Mouse (Mus musculus) hindbrain, embryonic 11.5 days (tissue): Measurements from ENCODE around the gene Scml4. TPM values are rescaled to one million over a fixed set of nuclear protein-coding genes. Genes with fewer than 3 reads are reported as not detected.

Experiments
- ATAC-seq: fragments of 200-750 bp; cut with Nextera tagmentation; 2 replicates; pipeline ENCODE4 v1.8.0; 2017; ENCODE audit warnings: mild to moderate bottlenecking, moderate TSS enrichment, moderate library complexity; ENCODE audit not compliant: low FRiP score
- DNase-seq: peaks from one replicate; pipeline ENCODE4 v3.0.0-alpha.2; 2015; ENCODE audit warnings: low spot score
- H3K27ac ChIP-seq: fragments of 300-500 bp; sonication (generic); 2 replicates; pipeline ENCODE4 v1.5.1; 2014; ENCODE audit warnings: mild to moderate bottlenecking, low read depth, low read length
- H3K27me3 ChIP-seq: fragments of 300-500 bp; sonication (generic); 2 replicates; pipeline ENCODE4 v1.6.1; 2014; ENCODE audit warnings: mild to moderate bottlenecking, low read length, moderate library complexity, mixed read lengths; ENCODE audit not compliant: control insufficient read depth, insufficient read depth
- H3K36me3 ChIP-seq: fragments of 300-500 bp; sonication (generic); 2 replicates; pipeline ENCODE4 v1.6.1; 2014; ENCODE audit warnings: mild to moderate bottlenecking, low read length, moderate library complexity, mixed read lengths; ENCODE audit not compliant: control insufficient read depth, insufficient read depth
- H3K4me1 ChIP-seq: fragments of 300-500 bp; sonication (generic); replicated peaks from 2 replicates; pipeline ENCODE4 v1.6.1; 2014; ENCODE audit warnings: low read length, mixed read lengths; ENCODE audit not compliant: control insufficient read depth, insufficient read depth
- H3K4me2 ChIP-seq: fragments of 300-500 bp; sonication (generic); replicated peaks from 2 replicates; pipeline ENCODE4 v1.6.1; 2014; ENCODE audit warnings: mild to moderate bottlenecking, low read depth, low read length
- H3K4me3 ChIP-seq: fragments of 300-500 bp; sonication (generic); 2 replicates; pipeline ENCODE4 v1.5.1; 2014; ENCODE audit warnings: low read depth, low read length
- H3K9ac ChIP-seq: fragments of 300-500 bp; sonication (generic); 2 replicates; pipeline ENCODE4 v1.6.1; 2014; ENCODE audit warnings: low read depth, low read length
- H3K9me3 ChIP-seq: fragments of 300-500 bp; sonication (generic); 2 replicates; pipeline ENCODE4 v1.6.1; 2016; ENCODE audit warnings: low read length; ENCODE audit not compliant: control insufficient read depth
- WGBS: fragments of 180-500 bp; shearing (Covaris S2); extraction: QIAGEN DNeasy Blood & Tissue Kit; methylation state at CpG from one replicate; pipeline ENCODE4 v1.1.7; 2014; 5-methylcytosine and 5-hydroxymethylcytosine counted together
- polyA plus RNA-seq: library from polyadenylated mRNA; unstranded; fragments of >200 nt; fragmentation: Nextera tagmentation; extraction: Ambion mirVana; gene quantifications from 2 replicates; pipeline ENCODE4 v1.2.1, GENCODE M21; 2014

Scml4 gene
- polyA plus RNA-seq, 1 experiment from 2014 or later = 2.5 TPM

DNA sequence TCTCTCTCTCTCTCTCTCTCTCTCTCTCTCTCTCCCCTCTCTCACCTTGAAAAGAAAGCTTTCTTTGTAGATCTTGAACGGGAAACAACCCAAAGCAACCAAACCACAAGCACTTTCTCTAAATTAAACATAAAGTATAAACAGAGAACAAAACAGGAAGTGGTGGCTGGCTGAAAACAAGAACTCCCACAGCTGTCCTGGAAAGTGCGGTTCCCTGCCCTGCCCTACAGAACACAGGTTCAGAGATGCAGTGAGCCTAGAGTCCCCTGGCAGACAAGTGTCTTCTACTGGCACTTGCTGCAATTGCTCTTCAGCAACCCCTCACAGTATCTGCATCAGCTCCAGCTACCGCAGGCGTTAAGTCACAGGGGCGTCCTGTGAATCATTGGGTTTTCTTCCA, 37.5 kb downstream of the Scml4 start:
- WGBS = 85% methylated on average over 5 of the region's 5 CpGs
- H3K4me2 ChIP-seq = no peak overlapping the region
- ATAC-seq (no peak), DNase-seq (no peak)
- no peak overlapping the region for H3K4me3 ChIP-seq
- H3K27ac ChIP-seq = no peak overlapping the region
- no peaks in the 10 kb centered on the region for H3K27me3 ChIP-seq
- H3K4me1 ChIP-seq = no peaks in the 10 kb centered on the region
- no peak overlapping the region for H3K9ac ChIP-seq
- no peaks in the 10 kb centered on the region for H3K9me3 ChIP-seq
- H3K36me3 ChIP-seq = no peaks in the 10 kb centered on the region

GRCm38 (mm10) chr10:42901361-42901760, 41.2 kb downstream of the Scml4 start:
- Histone ChIP-seq H3K27ac (no peak overlapping the region), H3K36me3 (no peaks in the 10 kb centered on the region), H3K9me3 (no peaks in the 10 kb centered on the region), H3K4me1 (no peaks in the 10 kb centered on the region), H3K4me3 (no peak overlapping the region), H3K4me2 (no peak overlapping the region), H3K9ac (no peak overlapping the region), H3K27me3 (no peaks in the 10 kb centered on the region)
- DNase-seq (no peak), ATAC-seq (no peak)
- WGBS = 75% methylated on average over 4 of the region's 4 CpGs

- WGBS = 87% methylated on average over 1 of the region's 1 CpGs
- Histone ChIP-seq H3K27ac (no peak overlapping the region), H3K4me1 (no peaks in the 10 kb centered on the region), H3K27me3 (no peaks in the 10 kb centered on the region), H3K9me3 (no peaks in the 10 kb centered on the region), H3K36me3 (no peaks in the 10 kb centered on the region), H3K4me3 (no peak overlapping the region), H3K4me2 (no peak overlapping the region), H3K9ac (no peak overlapping the region)
- DNase-seq = no peak
- ATAC-seq = no peak
Observed at GRCm38 (mm10) chr10:42903054-42903453, 42.9 kb downstream of the Scml4 start.

DNA sequence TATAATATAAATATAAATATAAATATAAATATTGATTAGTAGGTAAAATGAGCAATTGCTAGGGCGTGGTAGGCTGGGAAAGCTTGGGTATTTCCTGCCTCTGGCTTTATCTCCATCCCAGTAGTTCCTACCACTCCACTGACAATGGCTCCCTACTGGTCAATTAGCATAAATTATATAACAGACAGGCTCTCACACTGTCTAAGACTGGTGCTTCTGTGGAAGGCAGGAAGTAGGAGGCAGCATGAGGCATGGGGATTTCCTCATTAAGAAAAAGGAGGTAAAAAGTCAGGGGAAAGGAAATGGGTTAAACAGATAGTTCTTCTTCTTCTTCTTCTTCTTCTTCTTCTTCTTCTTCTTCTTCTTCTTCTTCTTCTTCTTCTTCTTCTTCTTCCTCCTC, 48.4 kb downstream of the Scml4 start:
- Histone ChIP-seq H3K36me3 (no peaks in the 10 kb centered on the region), H3K4me1 (no peaks in the 10 kb centered on the region), H3K27me3 (no peaks in the 10 kb centered on the region), H3K27ac (no peak overlapping the region), H3K4me2 (no peak overlapping the region), H3K9ac (no peak overlapping the region), H3K9me3 (no peaks in the 10 kb centered on the region), H3K4me3 (no peak overlapping the region)
- DNase-seq (no peak), ATAC-seq (no peak)
- WGBS = 76% methylated on average over 1 of the region's 1 CpGs

DNA sequence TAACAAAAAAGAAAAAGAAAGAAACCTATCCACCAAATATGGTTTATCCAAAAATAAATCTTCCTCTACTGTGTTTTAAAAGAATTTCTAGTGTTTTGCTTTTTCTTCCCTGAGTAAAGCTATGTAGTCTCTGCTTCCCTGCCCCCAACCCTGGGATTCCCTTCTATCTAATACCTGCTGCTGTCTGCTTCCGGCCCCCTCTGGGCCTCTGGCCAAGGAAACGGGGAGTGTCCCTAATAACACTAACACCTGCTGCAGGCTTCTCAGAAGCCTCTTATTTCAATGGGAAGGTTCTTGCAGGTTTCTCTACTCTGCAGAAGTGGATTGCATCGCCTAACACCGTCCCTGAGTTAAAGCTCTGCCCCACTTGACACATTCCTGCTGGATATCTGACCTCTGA, 50.4 kb downstream of the Scml4 start:
- no peaks in the 10 kb centered on the region for H3K27me3 ChIP-seq
- H3K4me2 ChIP-seq = no peak overlapping the region
- no peak overlapping the region for H3K27ac ChIP-seq
- no peak overlapping the region for H3K4me3 ChIP-seq
- no peaks in the 10 kb centered on the region for H3K4me1 ChIP-seq
- H3K9me3 ChIP-seq = no peaks in the 10 kb centered on the region
- DNase-seq (no peak), ATAC-seq (no peak)
- no peak overlapping the region for H3K9ac ChIP-seq
- no peaks in the 10 kb centered on the region for H3K36me3 ChIP-seq
- WGBS = 65% methylated on average over 4 of the region's 4 CpGs

DNA sequence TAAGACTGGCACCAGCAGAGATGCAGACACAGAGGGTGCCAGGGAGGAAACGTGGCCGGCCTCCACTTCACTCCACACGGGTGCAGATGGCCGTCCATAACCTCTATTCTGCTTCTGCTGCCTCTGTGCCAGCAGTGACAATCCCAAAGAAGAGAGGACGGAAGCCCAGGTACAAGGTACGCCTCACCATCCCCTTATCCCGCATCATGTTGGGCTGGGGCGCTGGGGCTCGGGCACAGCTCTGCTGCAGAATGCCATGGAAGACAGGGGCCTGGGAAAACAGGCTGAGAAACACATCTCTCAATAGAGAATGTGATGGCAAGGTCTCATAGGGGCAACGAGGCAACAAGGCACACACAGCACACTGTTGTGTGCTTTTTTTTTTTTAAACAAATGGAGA, 51.9 kb downstream of the Scml4 start:
- no peak for DNase-seq
- H3K27me3 ChIP-seq = no peaks in the 10 kb centered on the region

GRCm38 (mm10) chr10:42913196-42913595, 53.0 kb downstream of the Scml4 start:
- Histone ChIP-seq H3K27me3 (no peaks in the 10 kb centered on the region), H3K27ac (no peak overlapping the region), H3K4me3 (no peak overlapping the region), H3K9ac (no peak overlapping the region), H3K9me3 (no peaks in the 10 kb centered on the region), H3K4me1 (no peaks in the 10 kb centered on the region), H3K4me2 (no peak overlapping the region), H3K36me3 (no peaks in the 10 kb centered on the region)
- DNase-seq = no peak
- whole genome bisulfite sequencing = 46% methylated on average over 4 of the region's 4 CpGs
- ATAC-seq = no peak

More for the DNA sequence above, 51.9 kb downstream of the Scml4 start:
- H3K36me3 ChIP-seq = no peaks in the 10 kb centered on the region
- H3K9me3 ChIP-seq = no peaks in the 10 kb centered on the region
- H3K9ac ChIP-seq = no peak overlapping the region
- no peak overlapping the region for H3K27ac ChIP-seq
- ATAC-seq = no peak
- no peak overlapping the region for H3K4me2 ChIP-seq
- no peak overlapping the region for H3K4me3 ChIP-seq
- 85% methylated on average over 10 of the region's 10 CpGs for WGBS
- H3K4me1 ChIP-seq = no peaks in the 10 kb centered on the region

GRCm38 (mm10) chr10:42914146-42914545, 54.0 kb downstream of the Scml4 start:
- DNase-seq (no peak), ATAC-seq (no peak)
- 57% methylated on average over 6 of the region's 6 CpGs for WGBS

GRCm38 (mm10) chr10:42917355-42917754, 57.2 kb downstream of the Scml4 start:
- Histone ChIP-seq H3K27me3 (no peaks in the 10 kb centered on the region), H3K36me3 (no peaks in the 10 kb centered on the region), H3K4me2 (no peak overlapping the region), H3K9ac (no peak overlapping the region), H3K4me1 (no peaks in the 10 kb centered on the region), H3K9me3 (no peaks in the 10 kb centered on the region), H3K4me3 (no peak overlapping the region), H3K27ac (no peak overlapping the region)
- ATAC-seq = no peak
- WGBS = 85% methylated on average over 5 of the region's 5 CpGs
- DNase-seq = no peak

More at GRCm38 (mm10) chr10:42914146-42914545, 54.0 kb downstream of the Scml4 start:
- no peak overlapping the region for H3K4me3 ChIP-seq
- no peak overlapping the region for H3K4me2 ChIP-seq
- H3K36me3 ChIP-seq = no peaks in the 10 kb centered on the region
- no peaks in the 10 kb centered on the region for H3K27me3 ChIP-seq
- no peaks in the 10 kb centered on the region for H3K9me3 ChIP-seq
- H3K27ac ChIP-seq = no peak overlapping the region
- no peak overlapping the region for H3K9ac ChIP-seq
- no peaks in the 10 kb centered on the region for H3K4me1 ChIP-seq
